Mouse (Mus musculus) adrenal gland, postnatal 25 days (tissue): ENCODE data around the gene Dnah11. TPM values are rescaled to one million over a fixed set of nuclear protein-coding genes. Genes with fewer than 3 reads are reported as not detected.

Experiments used
- DNase-seq: peaks from one replicate; pipeline ENCODE4 v3.0.0; 2021; ENCODE audit warnings: mixed read lengths
- long read RNA-seq: library from polyadenylated mRNA; stranded (forward); transcript quantifications from one replicate; pipeline ENCODE4 v2.0.0, GENCODE M21; 2021
- total RNA-seq: library from RNA; stranded (reverse); gene quantifications from 2 replicates; pipeline ENCODE4 v1.2.3, GENCODE M21; 2021

The Dnah11 gene
- 0.06 TPM in 1 of 2 replicates, not detected in the other for total RNA-seq
- long read RNA-seq = 0 reads

DNA sequence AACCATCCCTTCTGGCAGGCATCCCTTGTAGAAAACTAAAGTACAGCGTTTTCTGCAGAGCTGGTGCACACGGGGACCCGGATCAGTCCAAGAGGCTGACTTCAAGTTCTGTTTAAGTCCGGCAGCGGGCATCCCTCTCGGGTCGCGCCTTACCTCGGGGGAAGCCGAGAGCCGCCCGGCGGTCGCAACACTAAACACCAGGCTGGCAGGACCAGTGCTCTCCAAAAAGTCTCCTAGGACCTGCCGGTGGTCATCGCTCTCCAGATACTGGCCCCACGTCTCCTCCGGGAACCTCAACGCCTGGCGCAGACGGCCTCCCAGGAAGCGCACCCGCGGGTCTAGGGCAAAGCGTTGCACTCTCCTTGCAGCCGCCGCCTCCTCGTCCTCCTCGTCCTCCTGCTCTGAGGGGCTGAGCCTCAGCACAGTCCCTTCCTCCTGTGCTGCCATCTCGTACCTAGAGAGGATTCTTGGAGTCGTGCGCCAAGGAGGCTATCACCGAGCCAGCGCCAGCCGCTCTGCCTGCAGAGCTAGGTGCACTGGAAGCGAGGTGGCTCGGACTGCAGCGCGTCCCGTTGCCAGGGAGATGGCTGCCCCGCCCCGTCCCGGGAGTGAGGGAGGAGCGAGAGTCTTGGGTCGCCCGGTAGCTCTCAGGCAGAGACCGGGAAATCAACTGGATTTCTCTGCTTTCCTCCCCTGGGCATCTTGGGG, at the start of gene Dnah11:
Gene Dnah11 (minus strand): TSS at position 658 of the 708 bp plus-strand sequence.
- peak; percentile 82 for DNase-seq

DNA sequence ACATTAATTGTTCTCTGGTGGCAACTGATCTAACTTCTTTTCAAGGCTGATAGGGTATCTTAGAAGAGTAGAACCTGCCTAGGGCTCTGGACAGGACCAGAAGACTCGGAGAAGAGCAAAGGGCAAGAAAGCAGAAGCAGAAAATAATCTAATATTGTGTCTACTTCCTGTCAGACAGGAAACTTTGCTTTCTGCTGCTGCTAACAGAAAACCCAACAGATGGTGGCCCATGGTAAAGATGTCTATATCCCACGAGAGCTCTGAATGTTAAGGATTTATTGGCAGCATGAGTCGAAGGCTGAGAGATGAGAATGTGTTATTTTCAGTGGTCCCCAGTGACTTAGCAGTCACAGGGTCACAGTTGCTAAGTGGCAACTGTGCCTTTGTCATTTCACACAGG, 22.3 kb upstream of the Dnah11 start:
- DNase-seq = no peak

GRCm38 (mm10) chr12:118220062-118220461, 21.2 kb upstream of the Dnah11 start:
- no peak for DNase-seq

DNA sequence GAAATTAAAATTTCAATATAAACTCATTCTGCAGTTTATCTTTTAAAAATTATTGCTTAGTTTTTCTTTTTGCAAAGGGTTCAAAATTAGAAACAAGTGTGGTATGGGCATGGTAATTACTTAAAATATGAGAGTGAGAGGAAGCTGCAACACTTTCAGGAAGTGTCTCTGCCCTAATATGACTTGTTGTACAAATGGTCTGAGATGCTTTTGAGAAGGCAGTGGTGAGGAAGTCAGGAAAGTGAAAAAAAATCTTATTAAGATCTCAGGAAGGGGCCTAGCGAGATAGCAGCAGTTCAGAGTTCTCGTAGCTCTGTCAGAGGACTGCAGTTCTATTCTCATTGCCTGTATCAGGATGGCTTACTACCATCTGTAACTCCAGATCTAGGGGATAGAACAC, 13.3 kb upstream of the Dnah11 start:
- DNase-seq = no peak

DNA sequence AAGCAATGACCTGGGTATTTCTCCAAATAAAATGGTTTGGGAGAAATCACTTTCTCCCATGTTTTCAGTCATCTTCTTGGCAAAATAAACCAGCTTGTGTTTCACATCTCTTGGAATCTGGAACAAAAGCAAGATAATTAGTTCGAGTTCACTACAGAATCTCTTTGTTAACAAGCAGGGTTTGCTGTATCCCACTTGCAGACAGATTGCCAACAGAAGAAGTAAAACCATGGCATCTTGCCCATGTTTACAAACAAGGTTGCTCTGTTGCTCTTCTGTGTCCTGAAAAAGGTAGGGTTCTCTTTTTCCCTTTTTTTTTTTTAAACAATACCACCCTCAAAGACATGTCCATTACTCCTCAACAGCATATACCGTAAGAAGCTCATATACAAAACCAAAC, 2.3 kb downstream of the Dnah11 start:
- DNase-seq = no peak

- no peak for DNase-seq
Measured at GRCm38 (mm10) chr12:118189535-118189934, 9.3 kb downstream of the Dnah11 start.

GRCm38 (mm10) chr12:118187663-118188062, 11.2 kb downstream of the Dnah11 start:
- no peak for DNase-seq

GRCm38 (mm10) chr12:118186881-118187489, 11.9 kb downstream of the Dnah11 start:
- no peak for DNase-seq

DNA sequence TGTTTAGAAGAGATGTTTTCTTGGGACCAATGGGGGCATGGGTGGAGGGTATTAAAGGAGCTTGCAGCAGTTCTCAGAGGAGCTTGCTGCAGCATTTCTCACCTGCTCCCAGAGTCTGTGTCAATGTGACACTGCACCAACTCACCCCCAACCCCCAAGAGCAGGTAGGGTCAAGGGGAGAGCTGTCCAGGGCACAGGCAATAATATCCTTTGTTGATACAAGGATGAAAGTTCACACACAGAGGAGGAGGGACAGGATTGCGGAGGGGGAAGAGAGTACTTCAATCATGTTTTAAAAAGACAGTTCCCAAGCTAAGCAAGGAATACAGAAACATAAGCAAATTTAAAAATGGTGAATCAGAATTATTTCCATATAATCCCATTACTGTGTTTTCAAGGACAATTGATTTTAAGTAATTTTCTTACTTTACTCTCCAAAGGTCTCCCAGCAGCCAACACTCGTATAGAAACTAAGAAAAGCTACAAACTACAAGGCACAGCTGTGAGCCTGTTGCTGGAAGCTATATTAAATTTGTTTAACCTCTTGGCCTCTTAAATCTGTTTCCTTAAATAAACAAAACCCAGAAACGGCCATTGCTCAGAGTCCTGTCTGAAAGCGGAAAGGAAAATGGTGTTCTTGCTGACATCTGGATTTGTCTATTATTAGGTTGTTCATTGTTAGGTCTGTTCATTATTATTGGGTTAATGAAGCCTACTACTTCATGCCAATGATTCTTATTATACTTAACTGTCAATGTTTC, 12.5 kb downstream of the Dnah11 start:
- DNase-seq = no peak

DNA sequence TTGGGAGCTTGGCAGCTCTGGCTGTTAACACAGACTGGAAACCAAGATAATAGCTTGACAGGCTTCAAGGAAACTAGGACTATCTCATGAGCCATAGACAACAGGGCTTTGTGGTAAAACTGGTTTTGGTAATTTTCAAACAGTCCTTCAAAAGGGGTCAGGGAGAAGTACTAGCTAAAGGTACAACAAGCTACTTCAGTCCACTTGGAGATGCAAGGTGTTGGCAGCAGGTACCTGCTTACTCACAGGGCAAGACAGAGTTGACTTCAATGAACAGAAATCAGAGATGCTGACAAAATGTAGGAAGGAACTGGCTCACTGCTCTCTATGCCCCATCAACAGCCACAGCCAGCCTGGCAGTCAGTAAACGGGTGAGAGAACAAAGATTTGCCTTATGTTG, 14.1 kb downstream of the Dnah11 start:
- no peak for DNase-seq

DNA sequence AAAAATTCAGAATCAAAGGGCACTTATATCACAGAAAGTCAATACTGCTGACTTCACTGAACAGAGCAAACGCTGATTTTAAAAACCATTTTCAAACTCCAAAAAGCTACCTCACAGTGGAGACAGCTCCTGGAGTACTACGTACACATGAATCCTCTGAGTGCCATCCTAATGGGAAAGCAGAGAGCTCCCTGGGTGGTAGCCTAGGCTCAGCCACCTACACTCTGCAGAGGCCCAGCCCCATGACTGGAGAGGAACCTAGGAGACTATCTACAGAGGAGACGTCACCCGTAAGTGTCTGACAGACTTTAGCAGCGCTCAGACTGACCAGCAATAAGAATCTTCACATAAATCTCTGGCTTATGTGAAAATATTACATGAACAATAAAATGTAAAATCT, 21.1 kb downstream of the Dnah11 start:
- no peak for DNase-seq

DNA sequence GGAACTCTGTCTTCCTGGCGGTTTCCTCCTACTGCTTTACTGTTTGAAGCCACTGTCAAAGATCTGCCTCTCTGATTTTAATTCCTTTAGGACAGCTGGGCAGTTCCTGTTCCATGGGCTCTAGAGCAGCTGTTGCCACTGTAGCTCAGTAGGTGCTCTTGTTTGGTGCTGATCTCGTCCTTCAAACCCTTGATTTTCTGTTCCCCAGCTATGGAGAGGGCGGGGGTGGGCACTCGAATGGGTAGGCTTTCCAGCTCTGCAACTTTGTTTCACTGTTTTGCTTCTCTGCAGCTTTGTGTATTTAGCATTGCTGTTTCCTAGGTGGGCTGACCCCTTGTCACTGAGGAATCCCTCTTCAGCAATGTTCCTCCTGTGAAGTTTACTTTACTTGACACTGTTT, 34.1 kb downstream of the Dnah11 start:
- DNase-seq = no peak

GRCm38 (mm10) chr12:118156986-118157385, 41.9 kb downstream of the Dnah11 start:
- DNase-seq = no peak

DNA sequence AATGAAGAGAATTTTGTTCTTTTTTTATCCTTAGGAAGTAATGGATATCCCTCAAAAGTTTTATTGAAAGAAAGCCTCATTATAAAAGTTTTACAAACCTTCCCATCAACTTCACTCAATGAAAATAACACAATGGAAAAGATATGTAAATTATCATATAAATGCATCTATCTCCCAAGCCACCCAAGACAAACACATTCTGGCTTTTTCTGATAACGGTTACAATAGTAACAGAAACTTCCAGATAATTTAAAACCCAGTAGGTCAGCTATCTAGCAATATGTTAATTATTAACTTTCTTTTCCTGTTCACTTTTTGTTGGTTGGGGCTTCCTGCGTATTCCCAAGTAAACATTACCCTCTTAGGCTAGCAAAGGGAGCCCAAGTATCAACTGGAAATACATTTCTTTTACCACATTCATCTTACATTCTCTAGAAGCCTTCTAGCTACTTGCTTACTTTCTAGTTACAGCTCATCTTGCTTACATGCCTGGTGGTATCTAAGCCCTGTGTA, 51.3 kb downstream of the Dnah11 start:
- no peak for DNase-seq

- no peak for DNase-seq
Measured at GRCm38 (mm10) chr12:118128116-118128515, 70.7 kb downstream of the Dnah11 start.

DNA sequence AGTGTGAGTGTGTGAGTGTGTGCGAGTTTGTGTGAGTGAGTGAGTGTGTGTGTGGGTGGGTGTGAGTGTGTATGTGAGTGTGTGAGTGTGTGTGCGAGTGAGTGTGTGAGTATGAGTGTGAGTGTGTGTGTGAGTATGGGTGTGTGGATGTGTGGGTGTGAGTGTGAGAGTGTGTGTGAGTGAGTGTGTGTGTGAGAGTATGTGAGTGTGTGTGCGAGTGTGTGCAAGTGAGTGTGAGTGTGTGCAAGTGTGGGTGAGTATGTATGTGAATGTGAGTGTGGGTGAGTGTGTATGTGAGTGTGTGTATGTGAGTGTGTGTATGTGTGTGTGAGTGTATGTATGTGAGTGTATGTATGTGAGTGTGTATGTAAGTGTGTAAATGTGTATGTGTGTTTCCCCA, 79.2 kb downstream of the Dnah11 start:
- DNase-seq = no peak

- no peak for DNase-seq
Measured at GRCm38 (mm10) chr12:118112599-118112998, 86.2 kb downstream of the Dnah11 start.

GRCm38 (mm10) chr12:118111896-118112295, 86.9 kb downstream of the Dnah11 start:
- DNase-seq = no peak

DNA sequence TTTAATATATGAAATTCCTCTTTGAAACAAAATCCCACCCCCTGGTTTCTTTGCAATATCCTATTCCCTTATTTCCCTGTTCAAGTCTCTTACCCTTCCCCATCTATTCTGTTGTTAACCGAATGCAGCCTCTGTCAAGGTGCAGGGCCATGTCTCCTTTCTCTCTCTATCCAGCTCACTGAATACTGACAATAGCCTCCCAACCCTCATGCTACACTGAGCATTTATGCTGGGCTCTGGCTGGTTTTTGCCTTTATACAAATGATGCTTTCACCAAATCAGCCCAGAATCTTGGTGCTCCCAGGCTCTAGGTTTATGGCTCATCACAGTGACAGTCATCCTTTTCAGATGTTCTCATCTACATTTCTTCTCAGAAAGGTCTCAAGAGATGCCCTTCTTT, 91.1 kb downstream of the Dnah11 start:
- DNase-seq = no peak

- DNase-seq = no peak
Measured at GRCm38 (mm10) chr12:118104520-118104919, 94.3 kb downstream of the Dnah11 start.

DNA sequence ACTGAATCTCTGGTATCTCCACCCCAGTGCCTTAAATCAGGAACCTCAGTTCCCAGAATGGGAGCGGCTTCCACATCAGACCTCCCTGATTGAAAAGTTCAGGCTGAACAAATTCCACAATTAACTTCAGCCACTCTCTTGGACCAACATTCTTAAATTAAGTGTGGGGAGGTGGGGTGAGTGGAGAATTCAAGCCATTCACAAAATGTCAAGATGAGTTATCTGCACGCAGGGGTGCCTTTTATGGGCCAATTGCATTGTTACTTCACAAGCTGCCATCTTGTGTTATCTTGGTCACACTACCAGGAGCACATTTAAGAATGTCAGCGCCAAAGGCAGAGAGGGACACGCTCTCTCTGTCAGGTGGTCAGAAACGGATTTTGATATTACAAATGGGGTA, 99.1 kb downstream of the Dnah11 start:
- DNase-seq = no peak

DNA sequence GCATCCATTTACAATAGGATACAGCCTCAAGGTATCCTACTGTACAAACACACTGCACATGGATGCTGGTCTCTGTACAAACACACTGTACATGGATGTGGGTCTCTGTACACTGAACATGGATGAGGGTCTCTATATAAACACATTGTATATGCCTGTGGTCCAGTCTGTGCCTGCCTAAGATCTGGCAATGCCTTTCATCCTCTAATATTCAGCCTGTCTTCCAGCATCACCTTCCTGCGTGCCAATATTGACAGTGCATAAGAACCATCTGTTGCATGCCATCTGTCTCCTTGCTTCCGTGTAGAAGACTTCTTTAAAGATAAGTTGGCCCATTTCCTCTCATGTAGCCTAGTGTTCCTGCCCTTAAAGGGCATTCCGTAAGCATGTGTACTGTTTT, 100.6 kb downstream of the Dnah11 start:
- no peak for DNase-seq

- DNase-seq = no peak
Measured at GRCm38 (mm10) chr12:118094946-118095345, 103.9 kb downstream of the Dnah11 start.
